Mouse (Mus musculus) heart, embryonic 11.5 days (tissue): ENCODE data around the gene Txndc11. TPM values are rescaled to one million over a fixed set of nuclear protein-coding genes. Genes with fewer than 3 reads are reported as not detected.
"Not testable (repeated sequence)": the region's sequence is repeated elsewhere in the genome, so short reads cannot be mapped to it uniquely, and the experiment has no call there.

Experiments
- ATAC-seq: fragments of 200-750 bp; cut with Nextera tagmentation; replicated peaks from 2 replicates; pipeline ENCODE4 v1.8.0; 2017; ENCODE audit warnings: moderate library complexity; ENCODE audit not compliant: insufficient number of reproducible peaks, low FRiP score, low TSS enrichment
- H3K27ac ChIP-seq: fragments of 300-500 bp; sonication (generic); 2 replicates; pipeline ENCODE4 v1.5.1; 2014; ENCODE audit warnings: mild to moderate bottlenecking, low read depth, low read length
- H3K27me3 ChIP-seq: fragments of 300-500 bp; sonication (generic); 2 replicates; pipeline ENCODE4 v1.6.1; 2014; ENCODE audit warnings: mild to moderate bottlenecking, low read length, mixed read lengths; ENCODE audit not compliant: control insufficient read depth, insufficient read depth
- H3K36me3 ChIP-seq: fragments of 300-500 bp; sonication (generic); 2 replicates; pipeline ENCODE4 v1.6.1; 2014; ENCODE audit warnings: mild to moderate bottlenecking, low read length, moderate library complexity, mixed read lengths; ENCODE audit not compliant: control insufficient read depth, insufficient read depth
- H3K4me1 ChIP-seq: fragments of 300-500 bp; sonication (generic); 2 replicates; pipeline ENCODE4 v1.6.1; 2014; ENCODE audit warnings: low read length; ENCODE audit not compliant: control insufficient read depth, insufficient read depth
- H3K4me2 ChIP-seq: fragments of 300-500 bp; sonication (generic); 2 replicates; pipeline ENCODE4 v1.6.1; 2014; ENCODE audit warnings: mild to moderate bottlenecking, moderate library complexity
- H3K4me3 ChIP-seq: fragments of 300-500 bp; sonication (generic); 2 replicates; pipeline ENCODE4 v1.5.1; 2014; ENCODE audit warnings: low read depth, low read length
- H3K9ac ChIP-seq: fragments of 300-500 bp; sonication (generic); 2 replicates; pipeline ENCODE4 v1.6.1; 2014; ENCODE audit warnings: mild to moderate bottlenecking, low read depth, low read length, moderate library complexity
- H3K9me3 ChIP-seq: fragments of 300-500 bp; sonication (generic); replicated peaks from 2 replicates; pipeline ENCODE4 v1.6.1; 2016; ENCODE audit warnings: low read length; ENCODE audit not compliant: control insufficient read depth
- WGBS: fragments of 180-500 bp; shearing (Covaris S2); extraction: QIAGEN DNeasy Blood & Tissue Kit; methylation state at CpG from one replicate; pipeline ENCODE4 v1.1.7; 2014; ENCODE audit not compliant: insufficient replicate concordance; 5-methylcytosine and 5-hydroxymethylcytosine counted together
- polyA plus RNA-seq: library from polyadenylated mRNA; unstranded; fragments of >200 nt; fragmentation: Nextera tagmentation; extraction: Ambion mirVana; gene quantifications from 2 replicates; pipeline ENCODE4 v1.2.1, GENCODE M21; 2014

Txndc11 gene
- polyA plus RNA-seq, 1 experiment from 2014 or later: 33.5 TPM

DNA sequence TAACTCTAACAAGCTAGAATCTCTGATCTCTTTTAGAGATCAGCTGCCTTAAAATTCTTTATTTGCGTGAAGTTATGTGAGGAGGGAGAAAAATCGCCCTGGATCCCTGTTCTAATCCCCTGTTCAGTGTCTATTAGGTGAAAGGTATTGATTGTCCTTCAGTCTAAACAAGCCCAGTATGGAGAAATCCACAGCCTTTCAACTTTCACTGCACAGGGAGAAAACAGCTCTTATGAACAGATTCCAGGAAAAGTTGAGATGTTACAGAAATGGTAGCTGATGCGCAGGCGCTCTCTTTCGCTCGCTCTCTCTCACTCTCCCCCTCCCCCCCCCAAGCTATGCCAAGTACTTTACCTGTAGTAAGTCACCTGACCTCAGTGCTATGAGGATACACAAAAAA, 37.2 kb upstream of the Txndc11 start:
- H3K9ac ChIP-seq: no peak overlapping the region
- H3K4me3 ChIP-seq: no peak overlapping the region
- no peak overlapping the region for H3K4me2 ChIP-seq
- H3K9me3 ChIP-seq: no peaks in the 10 kb centered on the region
- H3K27ac ChIP-seq: no peak overlapping the region
- H3K4me1 ChIP-seq: peaks cover 6% of the 10 kb centered on the region
- 85% methylated on average over 6 of the region's 6 CpGs for WGBS
- H3K36me3 ChIP-seq: no peaks in the 10 kb centered on the region
- ATAC-seq: no peak
- no peaks in the 10 kb centered on the region for H3K27me3 ChIP-seq

DNA sequence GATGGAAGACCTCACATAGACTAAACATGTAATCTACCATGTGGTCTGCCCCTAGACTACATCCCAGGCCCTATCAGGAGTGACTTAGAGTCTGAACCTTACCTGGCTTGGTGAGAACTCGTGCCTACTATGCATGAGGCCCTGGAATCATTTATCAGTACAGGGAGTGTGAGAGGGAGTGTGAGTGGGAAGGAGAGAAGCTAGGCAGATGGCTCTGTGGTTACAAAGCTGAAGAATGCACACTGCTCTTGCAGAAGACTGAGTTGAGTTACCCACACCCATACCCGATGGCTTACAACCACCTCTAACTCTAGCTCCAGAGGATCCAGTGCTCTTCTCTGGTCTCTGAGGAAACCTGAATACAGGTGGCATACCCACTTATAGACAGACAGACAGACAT, 32.0 kb upstream of the Txndc11 start:
- Histone ChIP-seq H3K9ac (no peak overlapping the region), H3K27me3 (no peaks in the 10 kb centered on the region), H3K4me1 (peaks cover 2% of the 10 kb centered on the region; the same call in 1 of the 2 replicates), H3K9me3 (no peaks in the 10 kb centered on the region), H3K4me2 (no peak overlapping the region), H3K36me3 (peaks cover 9% of the 10 kb centered on the region), H3K27ac (no peak overlapping the region), H3K4me3 (no peak overlapping the region)
- no peak for ATAC-seq
- WGBS: 81% methylated on average over 2 of the region's 2 CpGs

GRCm38 (mm10) chr16:11164695-11165255, 30.3 kb upstream of the Txndc11 start:
- ATAC-seq: no peak
- Histone ChIP-seq H3K4me3 (no peak overlapping the region), H3K9ac (no peak overlapping the region), H3K27ac (0 out of 2 replicates have a peak overlapping the region, but pooled peaks have one; percentile 15), H3K4me1 (peaks cover 2% of the 10 kb centered on the region; the same call in 1 of the 2 replicates), H3K36me3 (peaks cover 9% of the 10 kb centered on the region), H3K27me3 (no peaks in the 10 kb centered on the region), H3K9me3 (no peaks in the 10 kb centered on the region), H3K4me2 (no peak overlapping the region)
- WGBS: 61% methylated on average over 3 of the region's 3 CpGs

DNA sequence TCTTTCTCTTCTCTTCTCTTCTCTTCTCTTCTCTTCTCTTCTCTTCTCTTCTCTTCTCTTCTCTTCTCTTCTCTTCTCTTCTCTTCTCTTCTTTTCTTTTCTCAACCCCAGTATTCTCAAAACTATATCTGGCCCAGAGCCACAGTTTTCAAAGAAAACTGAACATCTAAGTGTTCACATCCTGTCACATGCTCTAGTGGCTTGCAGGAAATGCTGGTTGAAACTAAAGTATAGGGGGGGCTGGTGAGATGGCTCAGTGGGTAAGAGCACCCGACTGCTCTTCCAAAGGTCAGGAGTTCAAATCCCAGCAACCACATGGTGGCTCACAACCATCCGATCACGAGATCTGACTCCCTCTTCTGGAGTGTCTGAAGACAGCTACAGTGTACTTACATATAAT, 23.3 kb upstream of the Txndc11 start:
- not testable (repeated sequence) for H3K9ac ChIP-seq, H3K27me3 ChIP-seq, H3K4me1 ChIP-seq, H3K27ac ChIP-seq, H3K4me2 ChIP-seq, ATAC-seq, H3K4me3 ChIP-seq, H3K9me3 ChIP-seq
- peaks cover 29% of the 10 kb centered on the region for H3K36me3 ChIP-seq
- WGBS: 55% methylated on average over 1 of the region's 3 CpGs

GRCm38 (mm10) chr16:11154500-11154899, 20.1 kb upstream of the Txndc11 start:
- Histone ChIP-seq H3K27ac (no peak overlapping the region), H3K27me3 (no peaks in the 10 kb centered on the region), H3K9me3 (no peaks in the 10 kb centered on the region), H3K4me1 (no peaks in the 10 kb centered on the region), H3K36me3 (peaks cover 28% of the 10 kb centered on the region), H3K4me2 (no peak overlapping the region), H3K4me3 (no peak overlapping the region), H3K9ac (no peak overlapping the region)
- ATAC-seq: no peak

DNA sequence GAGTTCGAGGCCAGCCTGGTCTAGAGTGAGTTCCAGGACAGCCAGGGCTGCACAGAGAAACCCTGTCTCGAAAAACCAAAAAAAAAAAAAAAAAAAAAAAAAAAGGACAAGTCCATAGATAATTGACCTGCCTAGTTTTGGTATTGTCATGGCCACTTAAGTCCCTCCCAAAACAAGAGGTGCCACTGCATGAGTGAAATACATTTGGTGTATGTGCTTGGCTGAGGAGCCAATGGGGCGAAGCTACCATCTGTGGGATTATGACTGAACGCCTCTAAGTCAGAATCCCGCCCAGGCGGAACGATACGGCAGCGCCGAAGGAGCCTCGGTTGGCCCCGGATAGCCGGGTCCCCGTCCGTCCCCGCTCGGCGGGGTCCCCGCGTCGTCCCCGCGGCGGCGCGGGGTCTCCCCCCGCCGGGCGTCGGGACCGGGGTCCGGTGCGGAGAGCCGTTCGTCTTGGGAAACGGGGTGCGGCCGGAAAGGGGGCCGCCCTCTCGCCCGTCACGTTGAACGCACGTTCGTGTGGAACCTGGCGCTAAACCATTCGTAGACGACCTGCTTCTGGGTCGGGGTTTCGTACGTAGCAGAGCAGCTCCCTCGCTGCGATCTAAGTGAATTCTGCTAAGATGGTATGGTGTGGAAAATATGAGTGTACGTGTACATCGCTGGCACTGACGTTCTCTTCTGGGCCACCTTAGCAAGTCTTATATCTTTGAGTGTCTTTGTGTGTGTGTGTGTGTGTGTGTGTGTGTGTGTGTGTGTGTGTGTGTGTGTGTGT, 9.4 kb upstream of the Txndc11 start:
- ATAC-seq, H3K9ac ChIP-seq, H3K9me3 ChIP-seq, H3K4me2 ChIP-seq, H3K27ac ChIP-seq, H3K4me1 ChIP-seq, H3K27me3 ChIP-seq, H3K4me3 ChIP-seq: not testable (repeated sequence)
- peaks cover 17% of the 10 kb centered on the region for H3K36me3 ChIP-seq
- 15% methylated on average over 54 of the region's 56 CpGs for WGBS

DNA sequence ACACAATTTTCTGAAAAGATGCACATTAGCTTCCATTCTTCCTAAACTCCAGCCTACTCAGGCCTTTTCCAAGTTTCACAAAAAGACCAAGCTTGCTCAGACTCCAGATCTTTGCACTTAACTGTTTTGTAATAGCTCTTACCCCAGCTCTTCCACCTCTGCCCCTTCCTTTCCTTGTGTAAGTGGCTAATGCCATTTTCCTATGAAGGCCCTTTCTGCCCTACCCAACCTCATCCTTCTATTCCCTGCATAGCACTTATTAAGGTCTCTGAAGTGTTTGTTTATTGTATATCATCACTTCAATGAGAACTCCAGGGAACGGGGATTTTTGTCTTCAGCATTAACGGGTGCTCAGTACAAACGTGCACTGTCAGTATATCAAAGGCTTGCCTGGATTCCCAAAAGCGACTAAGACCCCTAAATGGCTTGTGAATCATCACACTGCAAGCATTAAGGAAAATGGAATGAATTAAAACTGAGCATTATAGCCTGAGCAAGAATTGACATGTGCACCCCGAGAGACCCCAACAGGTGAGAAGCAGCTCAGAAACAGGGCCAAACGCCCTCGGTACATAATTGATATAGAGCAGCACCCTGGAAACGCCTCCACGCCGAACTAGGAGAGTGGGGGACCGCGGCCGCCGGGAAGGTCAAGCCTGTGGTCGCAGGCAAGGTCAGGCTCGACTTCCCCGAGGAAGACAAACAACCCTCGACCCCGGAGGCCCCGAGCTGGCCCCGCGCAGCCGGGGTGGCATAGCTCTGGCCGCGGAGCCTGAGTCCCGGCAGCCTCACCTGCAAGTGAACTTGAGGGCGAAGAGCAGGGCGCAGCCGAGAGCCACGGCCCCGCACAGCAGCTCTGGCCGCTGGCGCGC, 738 bp downstream of the Txndc11 start:
- H3K9me3 ChIP-seq: no peaks in the 10 kb centered on the region
- H3K27me3 ChIP-seq: no peaks in the 10 kb centered on the region
- peak overlapping the region; percentile 98 for H3K27ac ChIP-seq
- H3K4me1 ChIP-seq: peaks cover 15% of the 10 kb centered on the region
- WGBS: under 1% methylated on average over 34 of the region's 34 CpGs
- H3K9ac ChIP-seq: peak overlapping the region; percentile 97
- peak overlapping the region; percentile 89 for H3K4me2 ChIP-seq
- peaks cover 4% of the 10 kb centered on the region for H3K36me3 ChIP-seq
- peak overlapping the region; percentile 96 for H3K4me3 ChIP-seq
- ATAC-seq: peak; percentile 40; the same call in 1 of the 2 replicates

GRCm38 (mm10) chr16:11132839-11133238, 1.6 kb downstream of the Txndc11 start:
- H3K27ac ChIP-seq: no peak overlapping the region
- 19% methylated on average over 2 of the region's 2 CpGs for WGBS
- H3K4me1 ChIP-seq: peaks cover 15% of the 10 kb centered on the region
- H3K9me3 ChIP-seq: no peaks in the 10 kb centered on the region
- H3K4me2 ChIP-seq: peak overlapping the region; percentile 89
- ATAC-seq: no peak
- peak overlapping the region; percentile 97; the same call in 1 of the 2 replicates for H3K9ac ChIP-seq
- peaks cover 3% of the 10 kb centered on the region; the same call in 1 of the 2 replicates for H3K36me3 ChIP-seq
- no peaks in the 10 kb centered on the region for H3K27me3 ChIP-seq
- peak overlapping the region; percentile 96 for H3K4me3 ChIP-seq
